Mouse (Mus musculus) heart, embryonic 15.5 days (tissue): Measurements from ENCODE around the gene Wdr37. TPM values are rescaled to one million over a fixed set of nuclear protein-coding genes. Genes with fewer than 3 reads are reported as not detected.
"Not testable (repeated sequence)": the region's sequence is repeated elsewhere in the genome, so short reads cannot be mapped to it uniquely, and the experiment has no call there.

Source experiments
- ATAC-seq: fragments of 200-750 bp; cut with Nextera tagmentation; replicated peaks from 2 replicates; pipeline ENCODE4 v1.8.0; 2017; ENCODE audit warnings: low read depth, moderate TSS enrichment; ENCODE audit not compliant: insufficient number of reproducible peaks, insufficient read depth, low FRiP score
- H3K27ac ChIP-seq: fragments of 300-500 bp; sonication (generic); 2 replicates; pipeline ENCODE4 v1.5.1; 2015; ENCODE audit warnings: mild to moderate bottlenecking, inconsistent platforms
- H3K27me3 ChIP-seq: fragments of 300-500 bp; sonication (generic); 2 replicates; pipeline ENCODE4 v1.6.1; 2015; ENCODE audit warnings: inconsistent platforms
- H3K36me3 ChIP-seq: fragments of 300-500 bp; sonication (generic); 2 replicates; pipeline ENCODE4 v1.6.1; 2015; ENCODE audit warnings: mild to moderate bottlenecking, inconsistent platforms
- H3K4me1 ChIP-seq: fragments of 300-500 bp; sonication (generic); replicated peaks from 2 replicates; pipeline ENCODE4 v1.6.1; 2015; ENCODE audit warnings: inconsistent platforms
- H3K4me2 ChIP-seq: fragments of 300-500 bp; sonication (generic); 2 replicates; pipeline ENCODE4 v1.6.1; 2015; ENCODE audit warnings: inconsistent platforms, mild to moderate bottlenecking, moderate library complexity
- H3K4me3 ChIP-seq: fragments of 300-500 bp; sonication (generic); 2 replicates; pipeline ENCODE4 v1.5.1; 2015; ENCODE audit warnings: mild to moderate bottlenecking, inconsistent platforms
- H3K9ac ChIP-seq: fragments of 300-500 bp; sonication (generic); 2 replicates; pipeline ENCODE4 v1.6.1; 2015; ENCODE audit warnings: mild to moderate bottlenecking, inconsistent platforms
- H3K9me3 ChIP-seq: fragments of 300-500 bp; sonication (generic); replicated peaks from 2 replicates; pipeline ENCODE4 v1.6.1; 2016; ENCODE audit warnings: inconsistent platforms
- WGBS: fragments of 180-500 bp; shearing (Covaris S2); methylation state at CpG from one replicate; pipeline ENCODE4 v1.1.7; 2015; ENCODE audit warnings: mixed read lengths; 5-methylcytosine and 5-hydroxymethylcytosine counted together
- polyA plus RNA-seq: library from polyadenylated mRNA; unstranded; fragments of >200 nt; fragmentation: Nextera tagmentation; extraction: Ambion mirVana; gene quantifications from 2 replicates; pipeline ENCODE4 v1.2.1, GENCODE M21; 2015

The Wdr37 gene
- polyA plus RNA-seq, 1 experiment from 2014 or later = 15.5 TPM

- Histone ChIP-seq H3K9me3 (no peaks in the 10 kb centered on the region), H3K27ac (peak overlapping the region; percentile 98; the same call in 1 of the 2 replicates), H3K4me1 (peaks cover 7% of the 10 kb centered on the region), H3K4me2 (peak overlapping the region; percentile 81), H3K9ac (peak overlapping the region; percentile 63), H3K27me3 (no peaks in the 10 kb centered on the region), H3K4me3 (peak overlapping the region; percentile 69), H3K36me3 (no peaks in the 10 kb centered on the region)
- WGBS = 62% methylated on average over 5 of the region's 5 CpGs
- no peak for ATAC-seq
These were observed 2.0 kb downstream of the Wdr37 start for GRCm38 (mm10) chr13:8869578-8870157.

DNA sequence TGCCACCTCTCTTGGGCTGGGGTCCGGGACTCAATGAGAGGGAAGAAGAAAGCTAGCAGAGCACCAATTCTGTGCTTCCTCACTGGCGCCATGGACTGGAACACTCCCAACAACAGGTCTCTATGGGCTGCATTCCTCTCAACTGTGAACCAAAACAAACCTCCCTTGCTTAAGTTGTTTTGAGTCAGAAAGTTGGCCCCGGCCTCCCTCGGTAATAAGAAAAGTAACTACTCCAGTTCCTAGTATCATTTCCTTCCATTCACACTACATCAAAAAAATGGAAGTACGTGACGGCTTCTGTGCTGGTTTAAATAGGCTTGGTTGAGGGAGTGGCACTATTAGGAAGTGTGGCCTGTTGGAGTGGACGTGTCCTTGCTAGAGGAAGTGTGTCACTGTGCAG, 5.1 kb downstream of the Wdr37 start:
- Histone ChIP-seq H3K9ac (no peak overlapping the region), H3K4me1 (peaks cover 7% of the 10 kb centered on the region), H3K36me3 (no peaks in the 10 kb centered on the region; the same call in 1 of the 2 replicates), H3K4me3 (no peak overlapping the region), H3K27me3 (no peaks in the 10 kb centered on the region), H3K4me2 (no peak overlapping the region), H3K27ac (peak overlapping the region; percentile 45), H3K9me3 (no peaks in the 10 kb centered on the region)
- ATAC-seq = no peak
- WGBS = 74% methylated on average over 7 of the region's 7 CpGs

GRCm38 (mm10) chr13:8864990-8865389, 6.7 kb downstream of the Wdr37 start:
- Histone ChIP-seq H3K27ac (no peak overlapping the region), H3K36me3 (no peaks in the 10 kb centered on the region; the same call in 1 of the 2 replicates), H3K27me3 (no peaks in the 10 kb centered on the region), H3K4me2 (no peak overlapping the region), H3K4me3 (no peak overlapping the region), H3K9me3 (no peaks in the 10 kb centered on the region), H3K4me1 (peaks cover 7% of the 10 kb centered on the region), H3K9ac (no peak overlapping the region)
- ATAC-seq = no peak
- WGBS = 88% methylated on average over 3 of the region's 3 CpGs

DNA sequence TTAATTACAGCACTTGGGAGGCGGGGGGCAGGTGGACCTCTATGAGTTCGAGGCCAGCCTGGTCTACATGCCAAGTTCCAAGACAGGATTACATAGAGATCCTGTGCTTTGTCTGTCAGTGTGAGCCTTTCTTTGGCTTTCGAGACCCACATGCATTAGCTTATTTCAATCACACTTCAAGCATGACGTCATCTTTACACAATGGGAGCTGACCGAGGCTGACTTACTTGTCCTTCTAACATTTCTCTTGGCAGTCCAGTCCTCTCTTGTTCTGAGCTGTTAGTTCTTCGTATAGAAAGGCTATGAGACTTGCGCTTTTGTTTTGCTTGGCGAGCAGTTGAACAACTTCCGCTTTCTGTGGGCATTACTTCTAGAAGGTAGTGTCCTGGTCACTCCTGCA, 10.8 kb downstream of the Wdr37 start:
- no peak overlapping the region for H3K4me2 ChIP-seq
- no peaks in the 10 kb centered on the region for H3K9me3 ChIP-seq
- no peak for ATAC-seq
- H3K9ac ChIP-seq = no peak overlapping the region
- no peak overlapping the region for H3K4me3 ChIP-seq
- H3K27ac ChIP-seq = no peak overlapping the region
- 72% methylated on average over 9 of the region's 9 CpGs for WGBS
- H3K4me1 ChIP-seq = peaks cover 5% of the 10 kb centered on the region; the same call in 1 of the 2 replicates
- H3K27me3 ChIP-seq = no peaks in the 10 kb centered on the region
- H3K36me3 ChIP-seq = peaks cover 6% of the 10 kb centered on the region

DNA sequence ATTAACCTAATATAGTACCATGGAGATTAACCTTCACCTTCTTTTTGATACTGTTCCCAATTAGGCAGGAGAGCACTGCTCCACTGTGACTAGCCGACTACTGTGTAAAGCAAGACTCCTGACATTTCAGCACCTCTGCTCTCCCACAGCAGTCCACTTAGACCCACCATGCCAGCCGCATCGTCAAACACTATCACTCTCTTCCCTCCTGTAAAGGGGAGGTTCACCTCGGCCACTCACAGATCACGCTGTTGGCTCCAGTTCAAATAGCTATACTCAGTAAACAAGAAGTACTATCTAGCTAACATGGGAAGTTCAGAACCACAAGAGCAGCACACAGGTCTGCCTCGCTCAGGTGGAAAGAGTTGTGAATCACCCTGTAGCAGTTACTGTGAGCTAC, 13.3 kb downstream of the Wdr37 start:
- WGBS = 40% methylated on average over 6 of the region's 6 CpGs
- Histone ChIP-seq H3K4me2 (peak overlapping the region; percentile 22; the same call in 1 of the 2 replicates), H3K27ac (peak overlapping the region; percentile 52; the same call in 1 of the 2 replicates), H3K9ac (no peak overlapping the region), H3K9me3 (no peaks in the 10 kb centered on the region), H3K27me3 (no peaks in the 10 kb centered on the region), H3K4me1 (peaks cover 5% of the 10 kb centered on the region; the same call in 1 of the 2 replicates), H3K4me3 (no peak overlapping the region), H3K36me3 (peaks cover 17% of the 10 kb centered on the region)
- ATAC-seq = peak; percentile 58; the same call in 1 of the 2 replicates

DNA sequence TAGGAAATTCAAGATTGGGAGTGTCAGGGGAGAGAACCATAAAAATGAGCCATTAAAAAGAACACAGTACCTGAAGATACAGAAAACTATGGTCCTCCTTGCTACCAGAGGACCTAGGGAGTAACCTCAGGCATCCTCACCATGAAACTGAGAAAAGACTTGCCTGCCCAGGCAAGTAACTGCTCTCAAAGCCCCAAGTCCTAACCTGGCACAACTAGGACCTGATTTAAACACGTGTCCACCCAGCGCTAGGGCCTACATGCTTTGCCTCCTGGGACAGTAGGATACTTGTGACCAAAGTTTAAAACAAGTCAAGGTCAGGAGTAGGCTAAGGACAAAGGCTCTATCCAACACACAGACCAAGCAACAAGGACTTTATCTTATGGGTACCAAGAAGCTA, 16.9 kb downstream of the Wdr37 start:
- Histone ChIP-seq H3K9me3 (no peaks in the 10 kb centered on the region), H3K4me3 (no peak overlapping the region), H3K27me3 (no peaks in the 10 kb centered on the region), H3K36me3 (peaks cover 24% of the 10 kb centered on the region), H3K4me2 (no peak overlapping the region), H3K27ac (no peak overlapping the region), H3K4me1 (peaks cover 5% of the 10 kb centered on the region; the same call in 1 of the 2 replicates), H3K9ac (no peak overlapping the region)
- no peak for ATAC-seq
- 84% methylated on average over 2 of the region's 2 CpGs for WGBS

GRCm38 (mm10) chr13:8853424-8853823, 18.3 kb downstream of the Wdr37 start:
- H3K4me1 ChIP-seq = peaks cover 3% of the 10 kb centered on the region; the same call in 1 of the 2 replicates
- no peaks in the 10 kb centered on the region for H3K9me3 ChIP-seq
- peaks cover 34% of the 10 kb centered on the region for H3K36me3 ChIP-seq
- H3K27ac ChIP-seq = no peak overlapping the region
- H3K27me3 ChIP-seq = no peaks in the 10 kb centered on the region
- no peak overlapping the region for H3K4me3 ChIP-seq
- no peak overlapping the region for H3K9ac ChIP-seq
- WGBS = 96% methylated on average over 4 of the region's 4 CpGs
- no peak overlapping the region for H3K4me2 ChIP-seq
- no peak for ATAC-seq

DNA sequence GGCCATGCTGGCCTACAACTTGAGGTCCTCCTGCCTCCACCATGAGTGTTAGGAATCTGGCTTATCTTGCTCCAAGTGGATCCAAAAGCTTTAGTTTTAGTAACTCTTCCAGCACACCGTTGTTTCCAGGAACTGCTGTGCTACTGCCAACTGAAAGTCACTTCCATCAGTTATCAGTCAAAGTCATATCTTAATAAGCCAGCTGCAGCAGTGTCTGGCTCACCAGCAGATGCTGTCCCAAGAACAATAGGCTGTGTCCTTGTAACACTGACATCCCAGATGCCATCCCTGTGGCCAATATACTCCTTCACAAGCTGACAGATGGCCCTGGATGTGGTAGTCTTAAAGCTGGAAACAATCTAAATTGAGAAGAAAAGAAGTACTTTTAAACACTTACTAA, 22.4 kb downstream of the Wdr37 start:
- H3K4me2 ChIP-seq = no peak overlapping the region
- no peak overlapping the region for H3K4me3 ChIP-seq
- H3K9ac ChIP-seq = no peak overlapping the region
- H3K4me1 ChIP-seq = no peaks in the 10 kb centered on the region
- WGBS = 33% methylated on average over 1 of the region's 1 CpGs
- ATAC-seq = no peak
- no peaks in the 10 kb centered on the region for H3K9me3 ChIP-seq
- H3K27ac ChIP-seq = no peak overlapping the region
- no peaks in the 10 kb centered on the region for H3K27me3 ChIP-seq
- H3K36me3 ChIP-seq = peaks cover 42% of the 10 kb centered on the region

GRCm38 (mm10) chr13:8847702-8848101, 24.0 kb downstream of the Wdr37 start:
- peaks cover 45% of the 10 kb centered on the region for H3K36me3 ChIP-seq
- ATAC-seq = no peak
- H3K4me1 ChIP-seq = no peaks in the 10 kb centered on the region
- no peak overlapping the region for H3K4me2 ChIP-seq
- 57% methylated on average over 2 of the region's 2 CpGs for WGBS
- H3K27ac ChIP-seq = no peak overlapping the region
- H3K9me3 ChIP-seq = no peaks in the 10 kb centered on the region
- H3K4me3 ChIP-seq = no peak overlapping the region
- no peaks in the 10 kb centered on the region for H3K27me3 ChIP-seq
- no peak overlapping the region for H3K9ac ChIP-seq

GRCm38 (mm10) chr13:8842273-8842672, 29.4 kb downstream of the Wdr37 start:
- no peak overlapping the region for H3K9ac ChIP-seq
- WGBS = 82% methylated on average over 3 of the region's 3 CpGs
- no peak overlapping the region for H3K4me3 ChIP-seq
- H3K36me3 ChIP-seq = peaks cover 59% of the 10 kb centered on the region
- no peaks in the 10 kb centered on the region for H3K27me3 ChIP-seq
- H3K4me2 ChIP-seq = no peak overlapping the region
- ATAC-seq = no peak
- H3K27ac ChIP-seq = no peak overlapping the region
- H3K9me3 ChIP-seq = no peaks in the 10 kb centered on the region
- no peaks in the 10 kb centered on the region for H3K4me1 ChIP-seq

DNA sequence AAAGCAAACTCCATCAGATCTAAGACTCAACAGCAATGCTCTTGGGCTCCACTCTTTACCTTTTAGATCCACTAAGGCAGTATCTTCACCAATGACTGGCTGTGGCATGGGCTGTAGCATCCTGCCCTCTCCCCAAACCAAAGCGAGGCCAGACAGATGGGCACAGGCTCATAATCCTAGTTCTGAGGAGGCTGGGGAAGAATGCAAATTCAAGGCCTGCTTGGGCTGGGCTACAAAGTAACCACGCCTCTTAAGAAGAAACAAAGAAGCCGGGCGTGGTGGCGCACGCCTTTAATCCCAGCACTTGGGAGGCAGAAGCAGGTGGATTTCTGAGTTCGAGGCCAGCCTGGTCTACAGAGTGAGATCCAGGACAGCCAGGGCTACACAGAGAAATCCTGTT, 29.9 kb downstream of the Wdr37 start:
- not testable (repeated sequence) for H3K9me3 ChIP-seq, H3K27me3 ChIP-seq, H3K4me1 ChIP-seq, H3K9ac ChIP-seq, H3K4me2 ChIP-seq, H3K27ac ChIP-seq, ATAC-seq, H3K4me3 ChIP-seq
- 88% methylated on average over 7 of the region's 7 CpGs for WGBS
- H3K36me3 ChIP-seq = peaks cover 57% of the 10 kb centered on the region

DNA sequence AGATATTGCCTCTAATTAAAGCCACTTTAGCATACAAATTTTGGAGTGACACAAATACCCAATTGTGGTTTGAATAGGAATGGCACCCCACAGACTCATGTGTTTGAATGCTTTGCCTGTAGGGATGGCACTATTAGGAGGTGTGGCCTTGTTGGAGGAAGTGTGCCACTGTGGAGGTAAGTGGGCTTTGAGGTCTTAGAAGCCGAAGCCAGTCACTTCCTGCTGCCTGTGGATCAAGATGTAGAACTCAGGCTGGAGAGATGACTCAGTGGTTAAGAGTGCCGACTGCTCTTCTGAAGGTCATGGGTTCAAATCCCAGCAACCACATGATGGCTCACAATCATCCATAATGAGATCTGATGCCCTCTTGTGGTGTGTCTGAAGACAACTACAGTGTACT, 30.8 kb downstream of the Wdr37 start:
- no peak overlapping the region for H3K9ac ChIP-seq
- ATAC-seq = no peak
- H3K4me2 ChIP-seq = no peak overlapping the region
- H3K27ac ChIP-seq = peak overlapping the region; percentile 69
- no peaks in the 10 kb centered on the region for H3K9me3 ChIP-seq
- WGBS = 62% methylated on average over 2 of the region's 2 CpGs
- H3K4me3 ChIP-seq = no peak overlapping the region
- H3K36me3 ChIP-seq = peaks cover 54% of the 10 kb centered on the region
- H3K4me1 ChIP-seq = no peaks in the 10 kb centered on the region
- H3K27me3 ChIP-seq = no peaks in the 10 kb centered on the region
